Mouse (Mus musculus): ENCODE data around the gene Tspoap1. TPM values are rescaled to one million over a fixed set of nuclear protein-coding genes. Genes with fewer than 3 reads are reported as not detected.

Tspoap1 gene
- total and polyA plus RNA-seq, 3 experiments = 12.3 to 36.9 (median 12.8) TPM

DNA sequence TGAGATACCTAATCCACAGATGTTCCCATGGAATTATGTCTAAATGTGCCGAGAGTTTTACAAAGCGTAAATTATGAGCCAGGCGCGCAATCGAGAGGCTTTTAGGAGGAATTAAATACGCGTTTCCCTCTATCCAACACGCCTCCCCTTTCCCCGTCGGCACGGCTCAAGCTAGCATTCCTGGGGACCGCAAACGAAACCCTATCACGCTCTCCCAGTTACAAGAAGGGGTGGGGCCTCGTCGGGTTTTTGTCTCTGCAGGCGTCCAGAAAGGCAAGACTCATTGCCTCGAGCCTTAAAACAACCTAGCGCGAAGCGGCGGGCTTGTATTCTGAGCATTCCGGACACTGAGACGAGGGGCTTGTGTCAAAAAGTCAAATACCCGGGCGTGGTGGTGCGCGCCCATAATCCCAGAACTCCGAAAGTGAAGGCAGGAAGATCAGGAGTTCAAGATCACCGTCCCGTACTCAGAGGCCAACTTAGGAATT, 23.6 kb upstream of the Tspoap1 start:
- H3K4me1 ChIP-seq (ENCODE audit: control insufficient read depth in 1 of 2, insufficient read depth in 2 of 2) = peaks cover 8 to 49% of the 10 kb centered on the region in 2 experiments
- peak overlapping the region; percentile 72 for H3K9ac ChIP-seq (ENCODE audit: insufficient read depth, low read depth)
- H3K27ac ChIP-seq (ENCODE audit: insufficient read depth, low read depth) = peak overlapping the region; percentile 22; the same call in 1 of the 2 replicates
- TF ChIP-seq HCFC1 (IDR thresholded peaks at IDR 0.05; ENCODE audit: low read depth, low read length) (no peak), TBP (conservative IDR thresholded peaks at IDR 0.05; ENCODE audit: low read depth, low read length) (0 out of 2 replicates have a peak, but pooled peaks have one; percentile 21)
- H3K79me2 ChIP-seq (replicated peaks; ENCODE audit: control insufficient read depth, extremely low read depth, insufficient read depth, poor library complexity, severe bottlenecking) = peaks cover 37% of the 10 kb centered on the region
- peaks cover 52 to 66% of the 10 kb centered on the region in 2 experiments for H3K36me3 ChIP-seq (replicated peaks in 1 of 2; ENCODE audit: control insufficient read depth in 1 of 2, insufficient read depth in 1 of 2, low read length in 1 of 2)
- no peaks in the 10 kb centered on the region for H3K27me3 ChIP-seq (replicated peaks)
- dilution Hi-C loops (cut with MboI; ENCODE audit: extremely low pct_ligation_motif_present, extremely low pct_unique_long_range_greater_than_20kb, low sequenced_read_pairs) = no loop called here
- in situ Hi-C loops (cut with MboI; ENCODE audit: low pct_ligation_motif_present, low pct_unique_long_range_greater_than_20kb, low sequenced_read_pairs) = no loop called here
- H3K4me2 ChIP-seq (ENCODE audit: insufficient read depth, low read depth, poor library complexity, severe bottlenecking) = peak overlapping the region; percentile 68
- H3K9me3 ChIP-seq (replicated peaks; ENCODE audit: low read length) = no peaks in the 10 kb centered on the region
- peak overlapping the region; percentile 36 to 84 (median 38) for H3K4me3 ChIP-seq (replicated peaks in 1 of 3; ENCODE audit: low read depth in 2 of 3, low read length in 2 of 3, poor library complexity in 1 of 3)
- DNase-seq (ENCODE audit: extremely low read depth) = peak; percentile 62

DNA sequence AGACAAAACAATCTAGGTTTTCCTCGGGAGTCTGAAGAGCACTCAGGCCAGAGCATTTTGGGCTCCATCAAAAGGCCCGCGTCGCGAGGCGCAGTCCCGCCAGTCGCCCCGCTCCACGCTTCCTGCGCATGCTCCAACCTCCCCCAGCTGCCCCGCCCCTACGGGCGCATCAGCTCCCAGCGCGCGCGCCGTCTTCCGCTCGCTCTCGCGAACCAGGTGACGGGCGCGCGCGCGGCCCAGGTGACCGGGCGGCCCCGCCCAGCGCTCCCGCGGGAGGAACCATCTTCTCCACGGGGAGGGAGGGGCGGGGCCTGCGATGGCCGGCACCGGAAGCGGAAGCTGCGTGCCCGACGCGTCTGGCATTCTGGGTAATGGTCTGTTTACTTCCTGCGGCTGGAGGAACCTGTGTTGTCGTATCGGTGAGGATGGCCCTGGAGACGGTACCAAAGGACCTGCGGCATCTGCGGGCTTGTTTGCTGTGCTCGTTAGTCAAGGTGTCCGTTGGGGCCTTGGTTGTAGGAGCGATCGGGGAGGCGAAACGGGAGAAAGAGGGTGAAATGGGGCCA, 23.1 kb upstream of the Tspoap1 start, which contains the start of gene Supt4a:
TSS of gene Supt4a (plus strand) at position 378 of the 566 bp plus-strand sequence.
- in situ Hi-C loops (cut with MboI; ENCODE audit: low pct_ligation_motif_present, low pct_unique_long_range_greater_than_20kb, low sequenced_read_pairs) (no loop called here), dilution Hi-C loops (cut with MboI; ENCODE audit: extremely low pct_ligation_motif_present, extremely low pct_unique_long_range_greater_than_20kb, low sequenced_read_pairs) (no loop called here)
- Histone ChIP-seq H3K4me3 (replicated peaks in 1 of 3; ENCODE audit: low read depth in 2 of 3, low read length in 2 of 3, poor library complexity in 1 of 3) (peak within 1 kb of the TSS; percentile 75 to 97 (median 84)), H3K4me1 (ENCODE audit: control insufficient read depth in 1 of 2, insufficient read depth in 2 of 2) (peaks cover 8 to 55% of the 10 kb centered on the region in 2 experiments), H3K9me3 (replicated peaks; ENCODE audit: low read length) (no peaks in the 10 kb centered on the region), H3K79me2 (replicated peaks; ENCODE audit: control insufficient read depth, extremely low read depth, insufficient read depth, poor library complexity, severe bottlenecking) (peaks cover 42% of the 10 kb centered on the region), H3K36me3 (replicated peaks in 1 of 2; ENCODE audit: control insufficient read depth in 1 of 2, insufficient read depth in 1 of 2, low read length in 1 of 2) (peaks cover 52 to 66% of the 10 kb centered on the region in 2 experiments), H3K27me3 (replicated peaks) (no peaks in the 10 kb centered on the region), H3K4me2 (ENCODE audit: insufficient read depth, low read depth, poor library complexity, severe bottlenecking) (peak within 1 kb of the TSS; percentile 83), H3K9ac (ENCODE audit: insufficient read depth, low read depth) (peak within 1 kb of the TSS; percentile 89), H3K27ac (ENCODE audit: insufficient read depth, low read depth) (peak within 1 kb of the TSS; percentile 22)
- DNase-seq (ENCODE audit: extremely low read depth) = peak; percentile 96
- TF ChIP-seq E2F4 (IDR thresholded peaks at IDR 0.05; ENCODE audit: insufficient replicate concordance, low read depth, low read length) (peak; percentile 85; the same call in 1 of the 2 replicates), TBP (conservative IDR thresholded peaks at IDR 0.05; ENCODE audit: low read depth, low read length) (0 out of 2 replicates have a peak, but pooled peaks have one; percentile 2), ZKSCAN1 (IDR thresholded peaks at IDR 0.05; ENCODE audit: borderline replicate concordance, low read depth, low read length) (no peak), EP300 (IDR thresholded peaks at IDR 0.05; ENCODE audit: low read length) (no peak), ZC3H11A (IDR thresholded peaks at IDR 0.05; ENCODE audit: low read depth, low read length) (no peak), TCF12 (IDR thresholded peaks at IDR 0.05; ENCODE audit: low read depth, low read length) (peak; percentile 91), RCOR1 (conservative IDR thresholded peaks at IDR 0.05; ENCODE audit: low read depth, low read length) (peak; percentile 81), POLR2AphosphoS2 (IDR thresholded peaks at IDR 0.05; ENCODE audit: low read depth, low read length) (peak; percentile 93), GABPA (IDR thresholded peaks at IDR 0.05; ENCODE audit: insufficient replicate concordance, low read depth, low read length) (peak; percentile 57; the same call in 1 of the 2 replicates), NRF1 (IDR thresholded peaks at IDR 0.05; ENCODE audit: low read depth, low read length) (peak; percentile 96), HCFC1 (IDR thresholded peaks at IDR 0.05; ENCODE audit: low read depth, low read length) (peak; percentile 98), JUND (conservative IDR thresholded peaks at IDR 0.05; ENCODE audit: low read depth, low read length) (no peak), ETS1 (conservative IDR thresholded peaks at IDR 0.05; ENCODE audit: low read depth, low read length) (no peak; the same call in none of the 2 replicates), ZMIZ1 (IDR thresholded peaks at IDR 0.05; ENCODE audit: low read depth, low read length) (peak; percentile 91), CTCF (conservative IDR thresholded peaks at IDR 0.05 in 1 of 2, IDR thresholded peaks at IDR 0.05 in 1 of 2; ENCODE audit: low read depth in 2 of 2, low read length in 2 of 2) (no peak), UBTF (IDR thresholded peaks at IDR 0.05; ENCODE audit: low read depth, low read length) (no peak), IRF4 (IDR thresholded peaks at IDR 0.05; ENCODE audit: low read depth, low read length) (peak; percentile 67), MYC (IDR thresholded peaks at IDR 0.05; ENCODE audit: low read depth, low read length) (peak; percentile 78; the same call in 1 of the 2 replicates), NELFE (IDR thresholded peaks at IDR 0.05; ENCODE audit: low read depth, low read length) (peak; percentile 68), MAZ (IDR thresholded peaks at IDR 0.05; ENCODE audit: low read depth, low read length) (peak; percentile 95), POLR2A (IDR thresholded peaks at IDR 0.05; ENCODE audit: low read depth, low read length) (peak; percentile 83), SMC3 (IDR thresholded peaks at IDR 0.05; ENCODE audit: low read depth, low read length) (no peak), CHD2 (IDR thresholded peaks at IDR 0.05; ENCODE audit: low read length) (peak; percentile 80), USF2 (conservative IDR thresholded peaks at IDR 0.05; ENCODE audit: low read depth, low read length) (peak; percentile 21; the same call in 1 of the 2 replicates), ZNF384 (IDR thresholded peaks at IDR 0.05; ENCODE audit: low read depth, low read length) (no peak), SIN3A (IDR thresholded peaks at IDR 0.05; ENCODE audit: low read length) (peak; percentile 99), PAX5 (IDR thresholded peaks at IDR 0.05; ENCODE audit: low read length) (no peak), MAFK (IDR thresholded peaks at IDR 0.05; ENCODE audit: insufficient replicate concordance, low read length) (no peak), KAT2A (IDR thresholded peaks at IDR 0.05; ENCODE audit: insufficient replicate concordance, low read length) (peak; percentile 95; the same call in 1 of the 2 replicates), JUN (IDR thresholded peaks at IDR 0.05; ENCODE audit: insufficient read depth, low read depth, low read length) (no peak), CHD1 (IDR thresholded peaks at IDR 0.05; ENCODE audit: low read depth, low read length) (0 out of 2 replicates have a peak, but pooled peaks have one; percentile 62)

All from CH12.LX (cell line).